Mouse (Mus musculus) kidney, postnatal 14 days (tissue): ENCODE data around the gene Pick1.
A peak's percentile ranks its signal among the peaks of the same experiment; 100 is the strongest.
"Not testable (repeated sequence)": the region's sequence is repeated elsewhere in the genome, so short reads cannot be mapped to it uniquely, and the experiment has no call there.

ENCODE experiments used
- DNase-seq: peaks from one replicate; pipeline ENCODE4 v3.0.0; 2022; ENCODE audit warnings: mixed read lengths

Gene Pick1

DNA sequence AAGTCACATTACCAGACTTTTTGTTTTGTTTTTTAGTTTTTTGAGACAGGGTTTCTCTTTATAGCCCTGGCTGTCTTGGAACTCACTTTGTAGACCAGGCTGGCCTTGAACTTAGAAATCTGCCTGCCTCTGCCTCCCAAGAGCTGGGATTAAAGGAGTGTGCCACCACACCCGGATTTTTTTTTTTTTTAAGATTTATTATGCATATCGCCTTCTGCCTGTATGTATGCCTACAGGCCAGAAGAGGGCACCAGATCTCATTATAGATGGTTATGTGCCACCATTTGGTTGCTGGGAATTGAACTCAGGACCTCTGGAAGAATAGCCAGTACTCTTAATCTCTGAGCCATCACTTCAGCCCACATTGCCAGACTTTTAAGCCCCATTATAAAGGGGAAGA, 3.2 kb upstream of the Pick1 start:
- DNase-seq: not testable (repeated sequence)

DNA sequence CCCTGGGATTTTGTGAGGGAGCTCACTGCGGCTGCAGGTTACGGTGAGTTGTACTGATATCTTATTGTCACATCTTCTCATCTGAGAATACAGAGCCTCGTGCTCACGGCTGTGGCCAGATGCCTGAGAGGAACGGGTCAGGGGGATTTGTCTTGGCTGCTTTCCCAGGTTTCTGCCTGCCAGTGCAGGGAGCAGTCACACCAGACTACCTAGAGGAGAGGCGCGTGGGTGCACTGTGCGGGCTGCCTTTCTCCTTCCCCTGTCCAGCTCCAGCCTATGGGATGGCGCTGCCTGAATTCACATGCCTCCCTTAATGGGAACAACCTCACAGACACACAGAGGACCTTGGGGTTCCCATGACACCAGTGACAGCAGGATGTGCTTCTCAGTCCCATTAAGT, 6.3 kb downstream of the Pick1 start:
- DNase-seq: no peak

DNA sequence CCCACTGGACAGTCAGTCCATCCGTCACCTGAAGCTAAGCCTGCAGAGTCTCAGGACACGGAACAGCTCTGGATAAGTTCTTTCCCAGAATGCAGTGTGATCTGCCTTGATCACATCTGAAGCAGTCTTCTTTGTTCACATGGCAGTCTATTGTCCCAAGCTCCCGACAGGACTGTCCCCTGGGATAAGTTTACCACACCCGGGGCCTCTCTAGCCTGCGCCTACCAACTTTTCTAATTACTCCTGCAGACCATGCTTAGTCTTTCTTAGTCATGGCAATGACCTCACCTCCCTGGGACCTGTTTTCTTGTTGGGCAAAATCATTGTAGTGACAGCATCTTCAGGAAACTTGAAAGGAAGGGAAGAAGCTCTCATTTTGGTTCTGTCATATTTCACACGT, 9.1 kb downstream of the Pick1 start:
- no peak for DNase-seq

DNA sequence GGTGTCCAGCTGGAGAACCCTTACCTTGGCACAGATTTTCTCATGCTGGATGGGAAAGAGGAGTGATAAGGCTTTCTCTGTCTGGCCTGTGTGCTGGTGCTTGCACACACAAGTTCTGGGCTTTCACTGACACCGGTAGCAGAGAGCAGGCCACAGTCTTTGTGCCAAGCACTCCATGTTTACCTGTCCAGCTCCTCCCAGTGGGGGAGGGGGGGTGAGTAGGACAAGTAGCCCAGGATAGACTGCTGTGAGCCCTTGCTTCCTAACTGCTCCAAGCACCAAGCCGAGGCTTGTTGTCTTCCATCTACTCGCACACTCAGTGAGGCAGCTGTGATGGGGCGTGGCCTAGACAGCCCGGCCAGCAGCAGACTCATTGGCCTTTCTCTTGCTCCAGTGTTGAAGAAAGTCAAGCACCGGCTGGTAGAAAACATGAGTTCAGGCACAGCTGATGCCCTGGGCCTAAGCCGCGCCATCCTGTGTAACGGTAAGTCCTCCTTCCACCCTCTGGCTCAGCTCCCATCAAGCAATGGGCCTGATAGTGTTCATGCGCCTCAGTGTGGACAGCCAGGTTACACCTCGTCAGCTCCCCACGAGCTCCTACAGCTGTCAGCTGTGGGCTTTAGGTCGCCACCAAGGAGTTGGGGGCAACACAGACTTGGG, 13.7 kb downstream of the Pick1 start:
- DNase-seq: no peak

DNA sequence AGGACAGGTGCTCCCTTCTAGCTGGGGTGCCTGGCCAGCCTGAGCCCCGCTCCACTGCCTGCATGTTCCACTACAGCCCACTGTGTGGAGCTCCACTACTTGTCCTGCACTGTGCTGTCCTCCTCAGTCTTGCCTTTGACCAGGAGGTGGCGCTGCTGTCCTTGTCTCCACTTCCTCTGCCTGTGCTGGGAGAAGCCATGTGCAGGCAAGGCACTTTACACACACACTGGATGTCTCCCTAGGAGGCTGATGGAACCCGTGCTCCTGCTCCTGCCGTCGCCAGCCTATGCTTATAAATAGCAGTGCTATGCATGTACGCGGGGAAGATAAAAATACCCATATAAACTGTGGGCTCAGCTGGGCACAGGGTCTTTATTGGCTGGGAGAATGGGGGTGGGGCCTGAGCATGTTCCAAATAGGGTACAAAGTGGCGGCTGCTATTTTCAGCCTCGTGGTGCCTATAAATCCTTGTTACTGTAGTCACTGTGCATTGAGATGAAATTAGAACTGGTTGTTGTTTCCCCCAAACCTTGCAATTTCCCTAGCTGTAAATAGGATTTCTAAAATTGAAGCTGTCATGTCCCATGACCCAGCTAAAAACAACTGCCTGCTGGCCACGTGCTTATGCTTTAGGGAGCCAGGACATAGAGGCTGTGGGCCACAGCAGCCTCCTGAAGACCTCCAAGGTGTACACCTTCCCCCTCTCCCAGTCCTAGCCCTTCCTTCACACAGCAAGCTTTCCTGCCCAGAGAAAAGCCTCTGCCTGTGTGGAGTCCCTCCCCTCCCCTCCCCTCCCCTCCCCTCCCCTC, 14.5 kb downstream of the Pick1 start:
- peak; percentile 96 for DNase-seq

DNA sequence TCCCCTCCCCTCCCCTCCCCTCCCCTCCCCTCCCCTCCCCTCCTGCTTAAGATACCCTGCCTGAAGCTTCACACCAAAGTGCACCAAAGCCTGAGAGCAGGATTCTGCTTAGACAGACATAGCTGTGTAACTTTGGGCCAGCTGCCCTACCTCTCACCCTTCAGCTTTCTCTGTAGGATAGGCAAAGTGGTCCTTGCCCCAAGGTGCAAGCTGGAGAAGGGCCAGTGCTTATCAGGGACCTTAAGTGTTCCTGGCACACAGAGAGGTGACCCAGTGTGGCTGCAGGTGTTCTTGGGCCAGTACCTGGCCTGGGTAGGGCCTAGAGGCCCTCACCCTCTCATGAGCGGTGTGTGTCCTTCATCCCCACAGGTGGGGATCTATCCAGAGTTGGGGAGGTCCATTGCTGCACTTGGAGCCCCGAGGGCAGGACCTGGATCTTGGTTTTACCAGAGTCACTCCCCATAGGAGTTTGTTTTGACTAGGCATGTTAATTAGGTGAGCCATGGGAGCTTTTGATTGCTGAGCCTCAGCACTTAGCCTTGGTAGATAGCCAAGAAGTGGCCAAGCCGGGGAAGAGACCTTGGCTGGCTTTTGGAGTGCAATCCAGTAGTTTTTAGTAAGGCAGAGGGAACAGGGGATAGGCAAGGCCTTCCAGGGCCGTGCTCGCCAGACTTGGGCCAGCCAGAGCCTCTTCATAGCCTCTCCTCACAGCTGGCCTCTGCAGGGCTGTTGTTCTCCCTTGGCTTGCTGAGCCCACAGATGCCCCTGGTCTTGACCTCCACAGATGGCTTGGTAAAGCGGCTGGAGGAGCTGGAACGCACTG, 15.3 kb downstream of the Pick1 start:
- DNase-seq: peak; percentile 43

DNA sequence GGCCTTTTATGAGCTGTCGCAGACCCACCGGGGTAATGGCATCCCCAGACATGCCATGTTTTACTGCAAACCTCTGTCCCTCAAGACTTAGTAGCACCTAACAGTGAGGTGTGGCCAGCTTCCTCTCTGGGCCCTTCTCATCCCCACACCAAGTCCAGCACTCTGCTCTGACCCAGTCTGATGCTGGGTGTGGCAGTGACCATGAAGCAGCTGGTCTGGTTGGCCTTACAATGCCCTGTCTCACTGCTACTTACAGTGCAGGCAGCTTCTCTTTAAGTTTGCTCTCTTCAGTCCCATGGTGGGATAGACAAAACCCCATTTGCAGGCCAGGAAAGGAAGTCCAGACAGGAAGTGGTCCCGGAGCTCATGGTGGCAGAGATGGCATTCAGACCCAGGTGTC, 16.3 kb downstream of the Pick1 start:
- DNase-seq: no peak

DNA sequence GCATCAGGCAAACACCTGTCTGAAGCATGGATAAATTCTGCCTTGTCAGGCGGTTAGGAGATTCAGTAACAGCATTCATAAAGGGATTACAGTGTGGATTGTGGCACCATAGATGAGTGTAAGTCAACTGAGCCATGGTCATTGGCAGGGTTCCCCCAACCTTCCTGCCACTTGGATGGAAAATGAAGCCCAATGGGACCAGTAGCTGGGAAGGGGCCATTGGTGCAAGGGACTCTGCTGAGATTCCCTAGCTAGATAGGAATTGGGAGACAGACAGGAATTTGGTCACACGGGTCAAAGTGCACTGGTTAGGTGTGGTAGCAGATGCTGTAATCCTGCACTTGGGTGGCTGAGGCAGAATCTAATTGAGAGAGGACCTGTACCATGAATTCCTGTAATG, 21.3 kb downstream of the Pick1 start:
- DNase-seq: no peak

DNA sequence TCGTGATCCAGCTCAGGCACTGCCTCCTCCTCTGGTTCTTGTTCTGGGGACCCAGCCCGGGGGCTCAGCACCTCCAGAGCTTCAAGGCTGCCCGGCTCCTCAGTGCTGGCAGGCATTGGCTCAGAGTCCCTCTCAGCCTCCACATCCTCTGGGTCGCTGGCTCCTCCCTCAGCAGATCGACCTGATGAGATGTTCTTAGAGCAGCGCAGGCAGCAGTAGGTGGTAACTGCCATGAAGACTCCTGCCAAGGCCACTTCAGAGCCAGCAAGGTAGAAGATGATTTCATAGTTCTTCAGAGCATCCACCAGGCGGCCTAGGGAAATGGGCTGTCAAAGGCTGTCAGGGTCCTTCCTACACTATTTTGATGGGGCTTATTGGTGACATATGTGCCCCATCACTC, 22.2 kb downstream of the Pick1 start:
- no peak for DNase-seq

DNA sequence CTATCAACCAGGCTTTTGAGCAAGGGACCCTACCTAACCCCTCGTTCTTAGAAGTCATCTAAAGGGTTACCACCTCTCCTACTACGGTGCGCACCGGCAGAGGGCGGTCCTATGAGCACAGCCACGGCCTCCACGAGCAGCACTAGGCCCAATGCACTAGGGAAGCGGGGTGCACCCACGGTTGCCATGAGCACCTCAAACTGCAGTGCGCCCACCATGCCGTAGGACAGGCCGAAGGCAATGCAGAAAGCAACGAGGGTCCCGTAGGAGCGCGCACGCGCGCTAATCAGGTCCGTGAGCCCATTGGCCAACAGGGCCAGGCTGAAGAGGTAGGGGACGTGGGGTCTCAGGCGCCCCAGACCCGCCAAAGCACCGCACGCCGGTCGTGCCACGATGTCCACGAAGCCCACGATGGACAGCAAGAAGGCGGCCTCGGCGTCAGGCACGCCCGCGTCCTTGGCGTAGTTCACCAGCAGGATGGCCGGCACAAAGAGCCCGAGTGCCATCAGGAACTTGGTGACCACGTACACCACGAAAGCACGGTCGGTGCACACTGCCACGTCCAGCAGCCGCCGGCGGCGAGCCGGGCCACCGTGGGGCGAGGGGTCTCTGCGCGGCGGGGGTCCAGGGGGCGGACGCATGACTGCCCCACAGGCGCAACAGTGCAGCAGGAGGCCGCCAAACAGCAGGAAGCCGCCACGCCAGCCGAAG, 23.0 kb downstream of the Pick1 start:
- DNase-seq: peak; percentile 28

DNA sequence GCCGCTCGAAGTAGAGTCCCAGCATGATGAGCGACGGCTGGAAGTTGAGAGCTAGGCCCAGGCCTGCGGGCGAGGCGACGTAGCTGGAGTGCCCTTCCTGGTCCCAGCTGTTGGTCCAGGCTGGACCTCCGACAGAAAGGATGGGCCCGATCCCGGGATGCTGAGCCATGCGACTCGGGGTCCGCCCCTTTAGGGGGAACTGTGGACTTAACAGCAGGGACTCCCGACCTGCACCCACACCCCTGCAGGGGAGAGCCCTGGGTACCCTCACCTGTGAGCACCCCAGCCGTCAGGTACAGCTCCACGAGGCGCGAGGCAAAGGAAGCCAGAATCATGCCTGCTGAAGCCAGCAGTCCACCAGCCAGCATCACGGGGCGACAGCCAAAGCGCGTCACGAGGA, 23.6 kb downstream of the Pick1 start:
- no peak for DNase-seq

DNA sequence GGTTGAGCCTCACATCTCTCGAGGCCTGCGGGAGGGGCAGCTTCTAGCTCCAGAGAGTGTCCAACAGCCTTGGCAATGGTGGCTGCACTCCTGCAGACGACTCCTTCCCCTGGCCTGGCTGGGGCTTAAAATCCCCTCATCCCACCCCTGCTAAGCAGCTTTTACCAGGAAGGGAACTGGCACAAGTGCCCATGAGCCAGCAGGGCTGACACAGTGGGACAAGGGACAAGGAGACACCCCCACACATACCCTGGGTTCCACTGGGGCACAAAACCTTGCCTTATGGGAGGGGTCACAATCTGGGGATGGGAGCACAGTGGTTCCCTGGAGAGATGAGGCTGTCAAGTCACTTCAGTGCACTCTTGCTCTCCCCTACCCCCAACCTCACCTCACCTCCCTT, 25.7 kb downstream of the Pick1 start, which contains the start of gene Slc16a8:
Gene Slc16a8, minus strand, starts transcription at position 101 of the 400 bp plus-strand sequence.
- DNase-seq: no peak

DNA sequence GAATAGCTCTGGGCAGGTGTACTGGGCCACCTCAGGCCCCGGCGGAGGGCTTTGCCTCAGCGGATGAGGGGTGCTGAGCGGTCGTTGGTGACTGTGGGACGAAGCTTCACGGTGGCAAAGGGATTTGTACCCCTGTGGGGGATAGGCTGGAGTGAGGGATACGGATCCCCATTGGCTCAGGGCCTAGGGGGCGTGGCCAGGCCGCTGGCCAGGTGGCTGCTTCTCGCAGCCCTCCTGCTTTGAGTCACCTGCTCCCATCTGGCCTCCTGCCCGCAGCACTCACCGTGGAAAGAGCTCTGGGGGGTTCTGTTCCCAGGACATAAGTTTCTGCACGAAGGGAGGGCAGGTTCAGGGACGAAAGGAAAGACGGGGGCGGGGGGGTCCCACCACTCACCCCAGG, 29.5 kb downstream of the Pick1 start:
- DNase-seq: peak; percentile 88

DNA sequence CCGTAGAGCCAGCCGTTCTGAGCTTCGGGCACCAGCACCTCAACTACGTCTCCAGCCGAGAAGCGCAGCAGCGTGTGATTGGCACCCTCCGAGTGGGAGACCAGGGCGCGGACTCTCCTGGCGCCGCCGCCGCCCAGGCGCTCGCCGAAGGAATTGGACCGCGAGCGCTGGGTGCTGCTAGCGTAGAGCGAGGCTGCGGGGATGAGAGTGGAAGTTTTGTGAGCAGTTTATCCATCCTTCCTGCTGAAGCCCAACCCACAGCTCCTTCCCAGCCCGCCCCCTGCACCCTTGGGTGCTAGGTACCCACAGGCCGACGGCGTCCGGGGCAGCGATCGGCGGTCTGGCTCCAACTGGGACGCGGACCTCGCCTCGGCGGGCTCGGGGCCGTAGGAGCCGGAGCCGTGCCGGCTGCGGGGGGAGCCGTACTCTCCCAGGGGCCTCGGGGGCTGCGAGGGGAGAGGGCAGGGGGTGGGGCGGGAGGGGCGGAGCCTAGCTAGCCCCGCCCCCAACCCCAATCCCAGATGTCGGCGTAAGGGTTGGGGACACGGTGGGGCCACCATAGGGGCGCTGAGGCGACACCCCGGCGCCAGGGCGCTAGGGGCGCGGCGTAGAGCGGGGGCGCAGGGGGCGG, 32.2 kb downstream of the Pick1 start:
- peak; percentile 63 for DNase-seq

DNA sequence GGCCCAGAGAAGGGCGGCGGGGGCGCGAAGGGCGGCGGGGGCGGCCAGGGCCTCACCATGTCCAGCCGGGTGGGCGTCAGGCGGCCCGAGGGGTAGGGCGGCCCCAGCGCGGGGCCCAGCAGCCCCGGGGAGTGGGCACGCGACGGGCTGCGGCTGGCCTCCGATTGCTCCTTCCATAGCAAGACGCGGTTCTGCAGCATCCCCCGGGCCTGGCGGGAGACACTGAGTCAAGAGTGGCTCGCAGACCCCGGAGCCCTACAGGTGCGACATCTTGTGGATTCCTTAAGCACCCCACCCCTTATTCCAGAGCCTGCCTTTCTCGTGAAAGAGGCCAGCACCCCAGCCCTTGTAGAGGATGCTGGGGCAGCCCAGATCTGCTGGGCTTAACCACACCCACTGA, 32.8 kb downstream of the Pick1 start:
- DNase-seq: no peak

DNA sequence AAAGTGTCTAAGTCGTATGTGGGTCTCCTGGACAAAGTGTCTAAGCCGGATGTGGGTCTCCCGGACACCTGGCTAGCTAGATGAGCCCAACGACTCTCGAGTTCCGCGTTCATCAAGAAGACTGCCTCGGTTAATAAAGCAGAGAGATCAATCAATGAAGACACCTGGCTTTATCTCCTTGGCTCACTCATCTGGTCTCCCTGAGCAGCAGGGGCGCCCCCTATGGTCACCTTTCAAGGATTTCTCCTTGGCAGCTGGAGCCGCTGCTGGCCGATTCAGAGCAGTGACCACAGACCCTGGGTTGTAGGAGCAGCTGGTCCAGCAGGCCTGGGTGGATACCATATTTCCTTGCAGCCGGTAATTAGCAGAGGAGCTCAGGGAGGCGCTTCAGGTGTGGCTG, 33.4 kb downstream of the Pick1 start:
- peak; percentile 47 for DNase-seq

DNA sequence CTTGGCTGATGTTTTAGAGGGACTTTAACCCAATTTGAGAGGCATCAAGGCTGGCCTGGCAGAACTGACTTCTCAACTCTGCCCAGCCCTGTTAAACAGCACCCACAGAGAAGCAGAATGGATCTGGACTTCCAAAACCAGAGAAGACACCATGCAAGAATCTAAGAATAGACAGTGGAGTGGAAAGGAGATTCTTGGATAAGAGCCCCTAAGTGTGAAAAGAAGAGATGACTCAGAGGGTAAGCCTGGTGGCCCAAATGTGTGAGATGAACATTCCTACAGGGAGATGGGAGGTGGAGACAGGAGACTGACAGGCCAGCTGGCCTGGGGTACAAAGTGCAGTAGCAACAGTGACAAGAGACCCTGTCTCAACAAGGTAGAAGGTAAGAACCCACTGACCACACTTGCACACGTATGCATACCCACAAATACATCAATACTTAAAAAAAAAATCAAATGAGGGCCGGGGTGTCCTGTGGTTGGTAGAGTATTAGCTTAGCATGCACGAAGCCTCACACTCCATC, 33.9 kb downstream of the Pick1 start:
- no peak for DNase-seq

DNA sequence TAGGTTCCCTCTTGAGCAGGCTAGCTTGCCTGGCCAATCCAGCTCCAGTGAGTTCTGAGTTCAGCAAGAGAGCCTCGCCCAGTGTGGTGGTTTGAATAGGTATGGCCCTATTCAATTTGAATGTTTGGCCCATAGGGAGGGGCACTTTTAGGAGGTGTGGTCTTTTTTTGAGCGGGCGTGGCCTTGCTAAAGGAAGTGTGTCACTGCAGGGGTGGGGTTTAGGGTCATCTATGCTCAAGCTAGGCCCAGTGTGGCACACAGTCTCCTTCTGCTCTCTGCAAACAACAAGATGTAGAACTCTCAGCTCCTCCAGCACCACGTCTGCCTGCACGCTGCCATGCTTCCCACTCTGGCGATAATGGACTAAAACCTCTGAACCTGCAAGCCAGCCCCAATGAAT, 34.8 kb downstream of the Pick1 start:
- DNase-seq: no peak

DNA sequence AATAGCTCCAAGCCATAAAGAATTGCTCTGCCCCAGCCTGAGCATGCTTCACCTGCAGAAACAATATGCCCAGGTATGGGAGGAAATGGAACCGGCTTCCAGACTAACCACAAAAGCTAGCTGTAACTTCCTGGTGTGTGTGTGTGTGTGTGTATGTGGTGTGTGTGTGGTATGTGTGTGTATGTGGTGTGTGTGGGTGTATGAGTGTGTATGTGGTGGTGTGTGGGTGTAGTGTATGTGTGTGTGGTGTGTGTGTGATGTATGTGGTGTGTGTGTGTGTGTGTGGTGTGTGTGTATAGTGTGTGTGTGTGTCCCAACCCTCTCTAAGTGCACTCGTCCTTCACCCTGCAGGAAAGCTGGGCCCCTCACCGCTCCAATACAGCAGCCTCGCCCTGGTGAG, 36.4 kb downstream of the Pick1 start:
- no peak for DNase-seq

DNA sequence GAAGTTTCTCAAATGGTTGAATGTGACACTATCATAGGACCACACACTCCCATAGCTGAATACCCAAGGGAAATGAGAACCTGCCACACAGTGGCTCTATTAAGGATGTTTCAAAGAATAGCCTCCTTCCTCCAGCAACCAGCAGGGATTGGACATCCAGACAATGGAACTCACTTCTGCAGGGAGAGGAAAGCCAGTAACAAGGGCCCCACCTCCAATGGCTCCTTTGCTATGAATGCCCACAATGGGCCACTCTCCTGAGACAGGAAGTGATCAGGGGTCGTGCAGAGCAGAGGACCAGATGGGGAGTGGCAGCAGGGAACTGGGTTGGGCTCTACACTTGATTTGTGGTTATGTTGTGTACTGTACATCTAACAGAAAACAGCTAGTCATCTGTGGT, 39.5 kb downstream of the Pick1 start:
- no peak for DNase-seq

DNA sequence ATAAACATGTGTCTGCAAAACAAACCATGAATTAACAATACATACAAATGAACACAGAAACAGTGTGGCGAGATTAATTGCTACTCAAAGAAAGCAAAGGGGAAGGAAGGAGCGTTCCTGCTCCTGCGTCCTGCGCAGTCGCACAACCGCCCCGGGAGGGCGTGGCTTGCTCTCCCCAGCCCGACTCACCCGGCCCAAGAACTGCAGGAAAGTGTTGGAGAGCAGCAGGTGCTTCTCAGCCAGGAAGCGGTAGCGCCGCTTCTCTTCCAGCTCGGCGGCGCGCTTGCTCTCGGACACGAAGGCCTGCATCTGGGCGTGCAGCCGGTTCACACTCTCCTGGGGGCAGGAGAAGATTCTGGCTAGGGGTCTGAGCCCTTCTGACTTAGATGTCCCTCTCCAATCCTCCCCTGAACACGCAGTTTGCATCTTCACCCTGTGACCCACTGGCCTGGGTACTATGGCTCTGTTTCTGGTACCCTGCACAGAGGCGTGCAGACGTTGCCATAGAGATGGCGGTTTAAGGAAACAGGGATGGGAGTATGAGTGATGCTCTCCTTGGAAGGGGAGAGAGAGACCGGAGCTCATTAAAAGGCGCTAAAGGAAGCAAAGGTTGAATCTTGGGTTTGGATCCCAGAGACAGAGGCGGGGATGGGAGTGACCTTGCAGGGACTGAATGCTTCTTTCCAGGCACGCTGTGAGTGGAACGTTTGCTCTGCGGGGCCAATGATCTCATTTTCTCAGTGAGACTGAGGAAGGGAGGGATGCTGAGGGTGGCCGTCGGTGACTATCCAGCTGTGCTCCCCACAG, 41.5 kb downstream of the Pick1 start:
- peak; percentile 76 for DNase-seq
